Mouse (Mus musculus) heart, postnatal 14 days (tissue): Measurements from ENCODE around the gene Gm42372. TPM values are rescaled to one million over a fixed set of nuclear protein-coding genes. Genes with fewer than 3 reads are reported as not detected.
A peak's percentile ranks its signal among the peaks of the same experiment; 100 is the strongest.

Experiments
- DNase-seq, 2 experiments: peaks; one replicate each; pipeline ENCODE4 v3.0.0; 2021 to 2022
- intact Hi-C: fragments of 180-260 bp; cut with DNase I; formaldehyde crosslinking; loops from one replicate; pipeline ENCODE4 v1.15.1; 2025
- total RNA-seq, 2 experiments: library from RNA; stranded (reverse); gene quantifications; 2 replicates each; pipeline ENCODE4 v1.2.3; 2021

Gm42372 gene
- total RNA-seq, 2 experiments from 2014 or later, result 0.07 TPM

DNA sequence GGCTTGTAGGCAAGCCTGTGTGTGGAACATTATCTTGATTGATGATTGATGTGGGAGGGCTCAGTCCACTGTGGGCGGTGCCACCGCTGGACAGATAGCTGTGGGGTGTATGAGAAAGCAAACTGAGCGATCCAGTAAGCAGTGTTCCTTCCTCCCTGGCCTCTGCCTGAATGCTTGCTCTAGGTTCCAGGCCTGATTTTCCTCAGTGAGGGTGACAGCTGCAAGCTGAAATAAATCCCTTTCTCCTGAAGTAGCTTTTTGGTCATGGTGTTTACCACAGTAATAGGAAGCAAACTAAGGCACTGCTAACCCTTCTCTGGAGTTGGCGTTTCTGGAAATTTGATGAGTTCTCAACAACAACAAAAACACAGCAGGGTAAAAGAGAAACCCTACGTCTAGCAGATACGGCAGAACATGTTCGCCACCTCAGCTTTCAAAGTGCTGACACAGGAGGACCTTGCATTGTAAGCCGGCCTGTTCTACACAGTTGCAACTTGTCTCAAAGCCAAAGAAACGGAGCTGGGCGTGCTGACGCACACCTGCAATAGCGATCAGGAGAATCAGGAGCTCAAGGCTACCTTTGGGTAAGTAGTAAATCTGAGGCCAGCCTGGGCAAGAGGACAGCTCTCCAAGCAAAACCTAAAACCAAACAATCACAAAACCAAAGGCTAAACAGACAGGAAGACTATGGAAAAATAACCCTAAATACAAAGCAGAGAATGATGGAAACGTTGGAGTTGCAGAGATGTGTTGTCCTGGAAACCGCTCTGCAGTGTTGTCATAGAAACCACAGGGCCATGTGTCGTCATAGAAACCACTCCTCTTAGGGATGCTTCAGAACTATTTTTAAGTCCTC lies 26.2 kb upstream of the Gm42372 start:
- intact Hi-C loops, result no loop called here
- no peak for DNase-seq

DNA sequence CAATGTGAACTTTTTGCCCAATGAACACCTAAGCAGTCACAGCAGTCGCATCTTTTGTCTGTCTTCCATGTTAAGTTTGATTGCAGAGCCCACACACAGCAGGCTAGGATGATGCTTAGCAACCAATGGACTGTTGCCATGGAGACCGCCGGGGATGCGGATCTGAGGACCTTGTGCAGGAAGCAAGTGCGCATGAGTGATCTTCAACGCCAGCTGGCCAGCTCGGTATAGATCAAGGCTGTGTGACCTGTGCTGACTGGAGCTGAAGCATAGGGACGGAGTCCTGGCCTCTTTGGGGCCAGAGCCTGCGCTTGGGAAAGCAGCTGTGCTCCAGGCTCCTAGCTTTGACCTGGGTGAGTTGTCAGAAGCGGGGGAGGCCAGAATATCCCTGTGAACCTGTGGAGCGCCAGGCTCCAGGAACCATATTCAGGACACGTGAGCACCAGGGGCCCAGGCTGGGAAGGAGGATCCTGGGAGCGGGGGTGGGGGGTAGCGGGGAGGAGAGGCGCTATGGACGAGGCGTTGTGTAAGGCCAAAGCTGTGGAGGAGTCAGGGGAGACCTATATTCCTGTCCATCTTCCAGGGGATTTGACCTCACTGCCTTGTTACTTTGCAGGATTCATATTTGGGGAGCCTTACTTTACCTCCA lies 23.2 kb upstream of the Gm42372 start, which contains the start of gene Pnmal1:
Pnmal1 (plus strand) TSS at position 141 of the 649 bp plus-strand sequence.
- no peak for DNase-seq
- intact Hi-C loops, result no loop called here

DNA sequence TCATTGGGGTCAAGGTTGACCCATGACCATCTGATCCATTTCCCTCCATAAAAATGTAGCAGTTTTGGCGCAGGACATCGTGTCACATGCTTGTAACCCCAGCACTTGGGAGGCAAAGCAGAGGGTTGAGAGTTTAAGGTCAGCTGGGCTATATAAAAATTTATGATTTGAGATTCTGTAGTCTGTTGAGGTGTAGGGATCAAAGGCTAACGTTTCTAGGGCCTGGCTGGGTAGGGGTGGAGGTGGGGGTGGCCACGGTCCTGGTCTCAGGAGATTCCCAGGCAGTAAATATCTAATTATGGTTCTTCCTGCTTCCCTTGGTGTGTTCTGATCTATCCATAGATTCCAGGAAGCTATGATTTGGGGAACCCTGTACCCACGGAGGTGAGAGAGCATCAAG lies 21.2 kb upstream of the Gm42372 start:
- intact Hi-C loops, result no loop called here
- DNase-seq, result no peak

DNA sequence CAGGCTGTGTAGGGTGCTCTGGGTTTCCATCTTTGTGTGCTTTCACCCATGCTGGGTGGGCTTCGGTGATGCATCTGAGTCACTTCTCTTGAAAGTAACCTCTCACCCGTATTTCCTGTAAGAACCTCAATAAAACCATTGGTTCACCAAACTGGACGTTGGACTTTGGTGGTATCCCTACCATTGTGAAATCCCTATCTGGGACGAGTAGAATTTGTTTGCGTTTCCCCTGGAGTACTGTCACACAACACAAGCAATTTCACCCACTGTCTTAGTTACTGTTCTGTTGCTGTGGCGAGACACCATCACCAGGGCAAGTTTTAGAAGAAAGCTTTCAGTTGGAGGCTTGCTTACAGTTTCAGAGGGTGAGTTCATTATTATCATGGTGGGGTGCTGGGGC lies 14.5 kb upstream of the Gm42372 start:
- DNase-seq, result no peak

DNA sequence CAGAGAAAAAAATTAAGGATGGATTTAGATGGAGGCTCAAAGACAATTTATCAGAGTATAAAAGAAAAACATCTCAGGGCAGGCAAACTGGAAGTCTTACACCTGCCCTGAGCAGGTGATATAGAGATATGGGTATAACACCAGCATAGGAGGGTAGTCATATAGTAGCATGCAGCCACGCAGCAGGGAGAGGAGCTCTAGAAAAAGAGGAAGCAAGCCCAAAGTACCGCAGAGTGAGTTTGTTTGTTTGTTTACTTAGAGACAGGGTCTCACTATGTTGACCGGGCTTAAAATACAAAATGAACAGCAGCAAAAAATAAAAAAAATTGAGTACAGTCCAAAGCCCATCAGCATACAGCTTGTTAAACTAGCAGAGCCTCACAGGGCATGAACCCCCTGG lies 11.7 kb upstream of the Gm42372 start:
- DNase-seq, result no peak
- intact Hi-C loops, result no loop called here

More for the DNA sequence above, 14.5 kb upstream of the Gm42372 start:
- intact Hi-C loops, result no loop called here

DNA sequence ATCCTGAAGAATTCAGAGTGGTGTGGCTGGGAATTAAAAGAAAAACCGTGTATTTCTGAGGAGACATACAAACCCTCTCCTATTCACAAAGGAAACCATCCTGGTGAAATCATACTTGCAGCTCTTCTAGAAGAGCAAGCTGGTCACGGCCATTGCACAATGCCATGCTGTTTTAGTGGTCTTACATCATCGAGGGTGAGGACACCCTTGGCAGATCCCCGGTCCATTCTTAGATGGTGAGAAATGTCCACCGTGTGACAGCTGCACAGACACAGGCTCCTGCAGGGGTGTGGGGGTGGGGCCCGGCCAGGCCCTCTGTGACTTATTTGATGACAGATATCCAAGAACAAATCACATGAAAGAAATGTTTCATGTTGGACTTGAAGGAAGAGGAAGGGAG lies 8.9 kb upstream of the Gm42372 start:
- intact Hi-C loops, result no loop called here

DNA sequence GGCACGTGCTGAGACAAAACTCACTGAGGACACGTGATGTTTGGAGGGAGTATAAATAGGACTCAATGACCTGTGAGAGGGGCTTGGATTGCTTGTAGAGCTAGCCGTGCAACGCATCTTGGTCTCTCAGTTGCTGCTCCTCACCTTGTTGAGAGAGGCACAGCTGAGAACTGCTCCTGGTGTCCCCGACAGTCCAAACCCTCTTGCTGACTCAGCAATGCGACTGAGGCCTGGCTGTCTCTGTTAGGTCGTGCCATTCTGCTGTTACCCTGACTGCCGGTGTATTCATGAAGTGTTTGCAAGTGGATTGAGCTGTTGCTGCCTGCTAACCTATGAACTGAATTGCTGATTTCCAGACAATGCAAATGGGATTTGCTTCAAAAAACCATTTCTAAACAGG lies 6.6 kb upstream of the Gm42372 start:
- no peak for DNase-seq
- intact Hi-C loops, result no loop called here

More for the DNA sequence above, 8.9 kb upstream of the Gm42372 start:
- DNase-seq, result peak; percentile 58 to 61

DNA sequence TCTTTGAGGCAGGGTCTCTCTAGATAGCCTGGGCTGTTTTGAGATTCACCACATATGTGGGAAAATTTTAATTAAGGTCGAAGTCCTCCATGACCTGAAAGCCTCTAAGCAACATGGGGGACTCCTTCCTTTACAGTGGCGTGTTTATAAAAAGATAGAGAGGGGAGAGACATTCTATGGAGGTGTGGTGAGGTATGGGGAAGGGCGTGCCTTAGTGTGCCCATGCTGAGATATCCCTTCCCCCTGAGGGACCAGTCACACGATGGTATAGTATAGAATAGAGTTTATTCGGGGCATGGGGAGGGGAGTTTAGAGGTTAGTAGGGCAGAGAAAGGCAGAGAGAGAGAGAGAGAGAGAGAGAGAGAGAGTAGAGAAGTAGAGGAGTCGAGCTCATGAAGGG lies 4.7 kb upstream of the Gm42372 start:
- intact Hi-C loops, result no loop called here
- no peak for DNase-seq

DNA sequence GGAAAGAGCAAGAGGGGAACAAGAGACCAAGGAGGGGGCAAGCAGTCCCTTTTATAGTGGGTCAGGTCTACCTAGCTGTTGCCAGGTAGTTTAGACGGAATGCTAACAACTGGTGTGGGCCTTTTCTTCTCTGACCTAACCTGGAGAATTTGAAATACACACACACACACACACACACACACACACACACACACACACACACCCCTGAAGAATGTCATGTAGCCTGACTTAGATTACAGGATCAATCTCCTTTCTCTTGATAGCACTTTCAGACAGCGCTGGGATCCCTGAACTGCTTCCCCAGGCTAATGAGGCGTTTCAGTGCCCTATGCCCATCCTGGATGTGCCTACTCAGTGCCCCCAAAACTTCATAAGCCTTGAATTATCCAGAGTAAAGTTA lies 4.3 kb upstream of the Gm42372 start:
- no peak for DNase-seq
- intact Hi-C loops, result no loop called here

DNA sequence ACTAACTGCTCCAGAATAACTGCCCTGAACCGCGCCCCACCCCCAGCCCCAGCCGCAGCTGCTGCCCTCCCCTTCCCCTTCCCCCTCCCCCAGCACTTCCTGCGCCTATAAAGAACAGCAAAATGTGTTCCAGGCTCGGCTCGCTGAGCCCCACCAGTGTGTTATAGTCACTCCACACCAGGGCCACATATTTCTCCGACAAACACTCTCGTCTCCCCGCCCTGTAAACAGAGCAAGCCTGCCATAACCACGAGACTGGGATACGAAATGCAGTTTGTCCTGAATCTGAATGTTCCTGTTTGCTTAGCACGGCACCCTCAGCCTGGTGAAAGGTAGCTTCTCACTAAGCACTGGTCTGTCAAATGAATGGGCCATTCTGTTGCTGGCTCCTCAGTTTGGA lies 2.5 kb upstream of the Gm42372 start:
- intact Hi-C loops, result no loop called here
- peak; percentile 54 to 58 for DNase-seq

DNA sequence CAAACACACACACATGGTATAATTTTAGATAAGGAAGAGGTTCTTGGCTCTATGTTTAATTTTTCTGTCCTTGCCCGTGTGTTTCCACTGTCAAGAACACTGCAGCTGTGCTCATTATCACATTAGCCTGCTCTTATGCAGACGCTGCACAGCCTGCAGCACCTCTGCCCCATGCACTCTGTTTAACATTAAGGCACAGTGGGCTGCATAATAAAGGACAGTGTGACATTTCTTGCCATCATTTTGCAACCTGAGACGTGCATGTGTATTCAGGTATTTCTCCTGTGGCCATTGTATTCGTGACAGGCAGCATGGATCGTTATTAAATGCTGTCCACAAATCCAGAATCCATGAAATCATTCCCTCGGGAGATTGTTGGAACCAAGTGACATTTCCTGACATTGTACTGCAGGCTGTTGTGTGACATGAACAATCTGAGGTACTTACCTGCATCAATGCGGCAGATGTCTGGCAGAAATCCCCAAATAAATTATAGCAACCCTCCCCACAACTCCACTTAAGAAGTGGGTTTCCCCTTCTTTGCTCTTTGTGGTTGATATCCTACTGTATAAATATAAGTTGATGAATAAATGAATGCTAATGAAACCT lies 4.8 kb downstream of the Gm42372 start:
- intact Hi-C loops, result no loop called here
- no peak for DNase-seq

DNA sequence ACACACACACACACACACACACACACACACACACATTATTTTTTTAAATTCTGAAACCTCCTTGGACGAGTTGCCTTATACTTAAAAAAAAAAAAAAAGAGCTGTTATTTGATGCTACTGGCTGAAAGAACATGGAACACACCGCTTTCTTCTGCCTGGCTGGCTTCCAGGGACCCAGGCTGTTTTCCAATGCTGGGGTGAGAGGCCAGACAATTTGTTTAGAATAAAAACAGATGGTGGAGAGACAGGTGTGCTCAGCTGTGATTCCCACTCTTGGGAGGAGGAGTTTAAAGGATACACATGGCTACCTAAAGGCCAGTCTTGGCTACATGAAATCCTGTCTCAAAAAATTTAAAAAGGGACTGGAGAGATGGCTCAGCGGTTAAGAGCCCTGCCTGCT lies 5.5 kb downstream of the Gm42372 start:
- peak; percentile 73 to 82 for DNase-seq
- intact Hi-C loops, result no loop called here

DNA sequence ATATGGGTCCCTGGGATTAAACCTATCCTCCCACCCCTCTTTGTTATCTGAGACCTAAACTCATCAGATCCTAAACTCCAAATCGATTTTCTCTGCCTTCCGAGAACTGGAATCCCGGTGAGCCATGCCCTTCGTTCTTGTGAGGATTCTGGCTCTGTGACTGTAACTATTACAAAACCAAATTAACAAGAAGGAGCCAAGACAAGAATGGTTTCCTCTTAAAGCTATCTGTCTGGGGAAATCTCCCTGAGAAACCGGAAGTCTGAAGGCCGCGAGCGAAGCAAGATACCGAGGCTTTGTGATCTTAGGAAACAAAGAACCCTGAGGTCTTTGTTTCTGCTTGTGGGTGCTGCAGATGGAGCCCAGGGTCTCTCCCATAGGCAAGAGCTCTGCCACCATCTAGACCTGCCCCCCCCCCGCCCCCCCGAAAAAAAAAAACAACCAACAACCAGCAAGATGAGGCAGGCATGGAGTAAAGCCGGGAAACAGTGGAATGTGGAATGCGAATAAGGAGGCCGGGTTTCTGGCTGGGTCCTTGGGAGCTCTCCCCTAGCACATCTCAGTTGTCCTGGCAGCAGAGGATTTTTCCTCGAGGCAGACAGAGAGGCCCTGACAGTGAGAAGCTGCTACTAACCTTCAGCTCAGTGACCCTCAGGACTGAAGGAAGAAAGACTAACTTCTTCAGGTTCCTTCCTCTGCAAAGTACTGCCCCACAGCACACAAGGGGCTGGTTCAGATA lies 7.3 kb downstream of the Gm42372 start:
- intact Hi-C loops, result no loop called here

DNA sequence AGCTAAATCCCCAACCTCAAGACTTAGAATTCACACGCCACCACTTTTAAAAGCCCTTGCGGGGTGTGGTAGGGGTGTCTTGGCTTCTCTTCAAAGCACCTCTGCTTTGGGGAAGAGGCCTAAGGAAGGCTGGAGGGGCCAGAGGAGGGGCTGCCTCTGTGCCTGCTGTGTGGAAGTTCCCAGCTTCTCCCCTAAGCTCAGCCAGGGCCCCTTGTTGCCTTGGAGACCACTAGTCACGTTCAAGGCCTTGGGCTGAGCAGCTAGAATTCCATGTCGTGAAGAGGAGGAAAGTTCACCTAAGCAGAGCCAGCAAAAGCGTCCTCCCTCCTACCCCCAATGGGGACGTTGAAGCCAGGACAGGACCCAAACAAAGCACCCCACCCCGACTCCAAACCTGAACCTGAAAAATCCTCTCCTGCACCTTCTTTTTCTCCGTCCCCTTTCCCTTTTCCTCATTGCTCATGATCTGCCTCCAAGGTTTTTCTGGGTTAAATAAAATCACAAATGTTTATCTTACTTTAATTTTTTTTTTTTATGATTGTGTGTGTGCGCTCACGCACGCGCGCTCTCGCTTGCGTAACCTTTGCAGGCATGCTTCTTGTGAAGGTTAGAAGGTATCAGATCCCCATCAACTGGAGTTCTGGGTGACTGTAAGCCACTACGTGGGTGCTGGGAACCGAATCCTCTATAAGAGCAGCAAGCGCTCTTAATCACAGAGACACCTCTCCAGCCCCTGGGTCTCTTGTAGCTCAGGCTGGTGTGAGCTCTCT lies 9.0 kb downstream of the Gm42372 start:
- intact Hi-C loops, result no loop called here
- no peak for DNase-seq

More for the DNA sequence above, 7.3 kb downstream of the Gm42372 start:
- no peak for DNase-seq

DNA sequence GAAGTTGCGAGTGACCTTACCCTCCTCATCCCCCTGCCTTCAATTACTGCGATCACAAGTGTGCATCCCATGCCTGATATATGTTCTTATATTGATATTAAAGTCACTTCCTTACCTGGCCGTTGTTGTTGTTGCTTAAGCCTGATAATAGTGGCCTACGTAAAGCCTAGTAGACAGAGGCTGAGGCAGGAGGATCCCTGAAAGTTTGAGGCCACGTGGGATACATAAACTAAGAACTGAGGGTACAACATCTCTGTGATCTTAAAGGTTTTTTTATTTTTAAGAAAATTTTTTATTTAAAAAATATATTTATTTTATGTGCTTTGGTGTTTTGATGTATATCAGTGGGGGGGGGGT lies 9.5 kb downstream of the Gm42372 start, which contains the start of gene Ccdc8:
Ccdc8 (plus strand) TSS at position 258 of the 357 bp plus-strand sequence.
- DNase-seq, result no peak
- intact Hi-C loops, result no loop called here

DNA sequence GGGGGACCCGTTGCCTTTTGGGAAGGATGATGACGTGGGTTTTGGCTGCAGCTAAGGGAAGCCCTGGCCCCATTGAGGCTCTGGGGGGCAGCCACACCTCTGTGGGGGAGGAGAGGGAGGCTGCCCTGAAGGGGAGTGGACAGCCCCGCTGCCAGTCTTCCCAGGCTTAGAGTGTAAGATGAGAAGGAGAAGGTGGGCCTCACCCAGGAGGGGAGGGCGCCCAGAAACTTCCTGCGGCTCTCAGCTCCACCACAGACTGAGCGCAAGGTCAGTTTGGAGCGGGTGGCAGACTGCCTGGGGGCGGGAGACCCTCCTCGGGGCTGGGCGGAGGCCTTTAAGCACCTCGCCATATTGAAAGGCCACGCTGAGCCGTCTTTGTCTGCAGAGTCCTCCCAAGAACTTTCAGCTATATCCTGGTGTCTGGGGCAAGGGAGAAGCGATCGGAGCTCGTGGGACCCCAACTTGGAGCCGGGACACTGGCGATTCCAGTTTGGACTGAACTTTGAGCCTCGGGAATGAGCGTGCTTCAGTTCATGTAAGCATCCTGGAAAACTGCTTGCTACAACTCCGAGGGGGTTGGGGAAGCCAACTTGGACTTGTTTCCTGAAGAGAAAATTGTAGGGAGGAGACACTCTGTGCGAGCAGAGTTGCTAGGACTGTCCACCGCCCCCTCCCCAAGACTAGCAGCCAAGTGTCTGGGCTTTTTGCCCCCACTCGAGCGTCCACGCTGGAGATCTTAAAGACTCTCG lies 10.9 kb downstream of the Gm42372 start:
- intact Hi-C loops, result no loop called here

DNA sequence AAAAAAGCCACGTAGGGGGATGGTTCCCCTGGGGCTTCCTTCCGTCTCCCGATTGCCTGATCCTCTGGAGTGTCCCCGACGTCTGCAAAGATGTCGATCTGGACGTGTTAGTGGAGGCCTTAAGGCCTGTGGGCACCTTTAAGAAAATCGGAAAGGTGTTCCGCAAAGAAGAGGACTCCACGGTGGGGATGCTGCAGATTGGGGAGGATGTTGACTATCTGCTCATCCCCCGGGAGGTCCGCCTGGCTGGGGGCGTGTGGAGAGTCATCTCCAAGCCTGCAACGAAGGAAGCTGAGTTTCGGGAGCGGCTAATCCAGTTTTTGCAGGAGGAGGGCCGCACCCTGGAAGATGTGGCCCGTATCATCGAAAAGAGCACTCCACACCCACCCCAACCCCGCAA lies 11.5 kb downstream of the Gm42372 start:
- intact Hi-C loops, result no loop called here
- no peak for DNase-seq

More for the DNA sequence above, 10.9 kb downstream of the Gm42372 start:
- peak; percentile 86 for DNase-seq

DNA sequence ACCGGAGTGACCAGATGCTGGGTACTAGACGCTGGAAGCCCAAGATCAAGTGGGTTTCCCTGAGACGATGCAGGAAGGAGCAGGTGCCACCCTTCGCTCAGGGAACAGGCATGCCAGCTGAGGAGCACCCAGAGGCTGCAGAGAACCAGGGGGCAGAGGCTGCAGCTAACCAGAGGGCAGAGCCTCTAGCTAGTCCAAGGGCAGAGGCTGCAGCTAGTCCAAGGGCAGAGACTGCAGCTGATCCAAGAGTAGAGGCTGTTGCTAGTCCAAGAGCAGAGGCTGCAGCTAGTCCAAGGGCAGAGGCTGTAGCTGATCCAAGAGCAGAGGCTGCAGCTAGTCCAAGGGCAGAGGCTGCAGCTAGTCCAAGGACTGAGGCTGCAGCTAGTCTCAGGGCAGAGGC lies 12.5 kb downstream of the Gm42372 start:
- intact Hi-C loops, result no loop called here
- DNase-seq, result no peak

DNA sequence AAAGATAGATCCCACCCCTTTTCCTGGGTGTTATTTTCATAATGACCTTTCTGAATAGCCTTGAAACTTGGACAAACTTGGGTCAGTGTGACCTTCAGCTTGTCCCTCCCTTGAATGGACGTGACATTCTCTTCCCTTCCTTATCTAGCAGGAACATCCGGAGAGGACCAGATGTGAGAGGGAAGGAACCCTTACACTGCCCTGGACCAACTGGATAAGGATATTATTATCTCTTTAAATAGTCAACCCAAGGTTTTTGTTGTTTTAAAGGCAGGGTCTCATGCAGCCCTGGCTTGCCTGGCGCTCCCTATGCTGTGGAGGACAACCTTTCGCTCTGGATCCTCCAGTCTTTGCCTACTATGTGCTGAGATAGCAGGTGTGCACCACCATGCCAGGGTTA lies 16.3 kb downstream of the Gm42372 start:
- intact Hi-C loops, result loop anchor here (1.0 kb wide), 1 partner anchor 49 kb away; no protein-coding TSS in a partner anchor
- no peak for DNase-seq
